Mouse (Mus musculus): ENCODE data around the gene Ccdc58. TPM values are rescaled to one million over a fixed set of nuclear protein-coding genes. Genes with fewer than 3 reads are reported as not detected.

Ccdc58 gene
- polyA plus RNA-seq, 1 experiment from 2014 or later, result 27.7 TPM

GRCm38 (mm10) chr16:36138201-36138600 lies 66.7 kb downstream of the Ccdc58 start:
- Histone ChIP-seq H3K27me3 (ENCODE audit: control insufficient read depth, insufficient read depth, low read length) (no peaks in the 10 kb centered on the region), H3K27ac (replicated peaks; ENCODE audit: low read depth, low read length) (no peak overlapping the region), H3K9ac (replicated peaks; ENCODE audit: low read length) (no peak overlapping the region), H3K4me2 (ENCODE audit: low read length) (no peak overlapping the region), H3K9me3 (ENCODE audit: control insufficient read depth, low read length) (no peaks in the 10 kb centered on the region), H3K4me1 (ENCODE audit: control insufficient read depth, insufficient read depth, low read length) (no peaks in the 10 kb centered on the region), H3K36me3 (ENCODE audit: control insufficient read depth, insufficient read depth, low read length) (no peaks in the 10 kb centered on the region), H3K4me3 (replicated peaks; ENCODE audit: low read depth, low read length) (no peak overlapping the region)
- no peak for ATAC-seq (ENCODE audit: low FRiP score, low TSS enrichment)
- WGBS, result 80% methylated on average over 2 of the region's 2 CpGs
- no peak for DNase-seq

Other genes starting within 250 kb of the Ccdc58 start
- 0.09 and 0.62 TPM in 2 replicates for gene Parp14, start 200.1 kb upstream of the Ccdc58 start, polyA plus RNA-seq (2014; fragmentation: Nextera tagmentation; extraction: Ambion mirVana)
- 0.30 and 3.3 TPM in 2 replicates for gene Parp9, start 133.2 kb upstream of the Ccdc58 start, polyA plus RNA-seq (2014; fragmentation: Nextera tagmentation; extraction: Ambion mirVana)
- 0.55 and 2.8 TPM in 2 replicates for gene Dtx3l, start 132.5 kb upstream of the Ccdc58 start, polyA plus RNA-seq (2014; fragmentation: Nextera tagmentation; extraction: Ambion mirVana)
- gene Kpna1, start 92.9 kb upstream of the Ccdc58 start, polyA plus RNA-seq (2014; fragmentation: Nextera tagmentation; extraction: Ambion mirVana), result 73.4 and 104 TPM in 2 replicates
- gene Wdr5b, start 30.5 kb upstream of the Ccdc58 start, polyA plus RNA-seq (2014; fragmentation: Nextera tagmentation; extraction: Ambion mirVana), result 14.4 and 16.9 TPM in 2 replicates
- gene Fam162a, start 91 bp upstream of the Ccdc58 start, polyA plus RNA-seq (2014; fragmentation: Nextera tagmentation; extraction: Ambion mirVana), result 126 and 132 TPM in 2 replicates
- gene Csta1, start 59.6 kb downstream of the Ccdc58 start, polyA plus RNA-seq (2014; fragmentation: Nextera tagmentation; extraction: Ambion mirVana), result not detected in 2 replicates
- gene Stfa2l1, start 85.1 kb downstream of the Ccdc58 start, polyA plus RNA-seq (2014; fragmentation: Nextera tagmentation; extraction: Ambion mirVana), result not detected in 2 replicates
- gene Gm5483, start 112.5 kb downstream of the Ccdc58 start, polyA plus RNA-seq (2014; fragmentation: Nextera tagmentation; extraction: Ambion mirVana), result not detected in 2 replicates
- gene Gm5416, start 138.7 kb downstream of the Ccdc58 start, polyA plus RNA-seq (2014; fragmentation: Nextera tagmentation; extraction: Ambion mirVana), result not detected in 2 replicates
- not detected in 2 replicates for gene 2010005H15Rik, start 149.8 kb downstream of the Ccdc58 start, polyA plus RNA-seq (2014; fragmentation: Nextera tagmentation; extraction: Ambion mirVana)
- not detected in 2 replicates for gene Stfa1, start 205.3 kb downstream of the Ccdc58 start, polyA plus RNA-seq (2014; fragmentation: Nextera tagmentation; extraction: Ambion mirVana)

Data from midbrain, embryonic 14.5 days (tissue).